Mouse (Mus musculus): ENCODE measurements around the gene Cux2. TPM values are rescaled to one million over a fixed set of nuclear protein-coding genes. Genes with fewer than 3 reads are reported as not detected.
A peak's percentile ranks its signal among the peaks of the same experiment; 100 is the strongest.

The Cux2 gene
- total RNA-seq, 2 experiments from 2014 or later = 187 to 216 TPM

DNA sequence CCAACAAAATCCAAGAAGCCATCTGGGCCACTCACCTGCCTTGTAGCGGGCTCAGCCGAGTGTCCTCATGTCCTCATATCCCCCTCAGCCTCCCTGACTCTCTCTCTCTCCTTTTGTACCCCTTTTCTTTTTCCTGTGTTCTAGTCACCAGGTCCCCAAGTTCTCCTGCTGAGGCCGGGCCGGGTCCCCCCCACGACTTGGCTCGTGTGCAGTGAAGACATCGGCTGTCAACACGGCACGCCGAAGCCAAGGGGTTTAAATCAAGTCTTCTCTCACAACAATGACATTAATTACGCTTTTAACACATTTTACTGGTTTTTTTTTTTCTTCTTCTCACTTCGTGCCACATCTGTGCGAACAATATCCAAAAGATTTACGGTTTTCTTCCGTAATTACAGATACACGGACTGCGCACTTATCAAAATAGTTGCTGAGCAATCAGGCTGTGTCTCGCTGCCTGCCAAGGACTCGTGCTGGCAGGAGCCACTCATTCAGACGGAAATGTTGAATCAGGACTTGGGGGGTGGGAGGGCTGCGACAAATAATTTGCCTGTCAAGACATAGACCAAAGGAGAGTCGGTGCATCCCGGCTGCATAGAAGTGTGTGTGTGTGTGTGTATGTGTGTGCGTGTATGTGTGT, 154.7 kb downstream of the Cux2 start:
- no peak for DNase-seq (ENCODE audit: low spot score in 2 of 2)
- intact Hi-C loops (cut with DNase I) = loop anchor here (5.0 kb wide), 1 partner anchor 47 kb away; no protein-coding TSS in a partner anchor

DNA sequence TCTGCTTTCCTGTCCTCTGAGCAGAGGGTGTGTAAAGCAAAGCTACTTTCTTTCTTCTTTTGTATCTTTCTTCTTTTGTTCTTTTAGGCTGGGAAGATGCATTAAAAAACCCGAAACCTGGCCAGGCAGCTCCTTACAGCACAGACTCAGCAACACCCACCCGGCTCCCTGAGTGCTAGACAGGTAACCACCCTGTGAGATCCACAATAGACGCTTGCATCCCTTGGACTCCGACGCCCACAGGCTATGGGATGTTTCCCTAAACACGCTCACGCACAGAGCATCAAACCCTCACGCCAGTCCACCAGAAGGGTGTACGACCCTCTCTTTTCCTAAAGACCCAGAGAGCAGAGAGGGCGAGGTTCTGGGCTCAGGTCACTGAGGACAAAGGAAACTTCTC, 155.3 kb downstream of the Cux2 start:
- intact Hi-C loops (cut with DNase I) = loop anchor here (5.0 kb wide), 3 partner anchors 33 to 193 kb away; no protein-coding TSS in a partner anchor
- no peak for DNase-seq (ENCODE audit: low spot score in 2 of 2)

DNA sequence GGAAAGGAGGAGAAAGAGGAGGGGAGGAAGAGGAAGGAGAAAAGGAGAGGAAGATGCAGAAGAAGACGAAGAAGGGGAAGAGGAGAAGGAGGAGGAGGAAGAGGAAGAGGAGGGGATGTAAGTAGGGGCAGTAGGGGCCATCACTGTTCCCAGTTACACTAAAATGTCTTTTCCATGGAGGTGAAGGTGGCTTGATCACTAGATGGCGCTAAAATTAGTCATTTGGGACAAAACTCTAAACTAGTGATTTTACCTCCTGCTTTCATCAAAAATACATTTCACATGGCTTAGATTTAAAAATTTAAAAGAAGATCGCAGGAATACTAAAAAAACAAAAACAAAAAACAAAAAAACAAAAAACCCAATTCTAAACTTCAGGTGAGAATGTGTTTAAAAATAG, 156.3 kb downstream of the Cux2 start:
- intact Hi-C loops (cut with DNase I) = loop anchor here (5.0 kb wide), 2 partner anchors 34 to 194 kb away; no protein-coding TSS in a partner anchor

DNA sequence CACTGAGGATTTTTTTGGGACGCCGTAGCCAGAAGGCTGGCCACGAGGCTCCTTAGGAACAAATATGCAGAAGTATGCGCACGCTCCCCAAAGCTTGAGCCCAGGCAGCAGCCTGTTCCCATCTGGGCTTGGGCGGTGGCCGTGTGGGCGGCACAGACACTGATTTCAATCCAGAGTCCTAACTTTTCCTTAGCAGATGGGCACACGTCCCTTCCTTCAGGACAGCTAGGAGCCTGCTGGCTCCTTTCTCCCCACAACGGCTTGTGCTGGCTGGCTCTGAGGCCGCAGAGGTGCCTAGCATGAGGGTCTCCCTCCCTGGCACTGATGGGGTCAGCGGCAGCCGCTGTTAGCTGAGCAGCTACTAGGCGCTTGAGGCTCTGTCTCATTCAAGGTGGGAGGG, 157.6 kb downstream of the Cux2 start:
- intact Hi-C loops (cut with DNase I) = loop anchor here (5.0 kb wide), 2 partner anchors 35 to 195 kb away; no protein-coding TSS in a partner anchor
- DNase-seq (ENCODE audit: low spot score in 2 of 2) = peak; percentile 86 to 88

More for the DNA sequence above, 156.3 kb downstream of the Cux2 start:
- DNase-seq (ENCODE audit: low spot score in 2 of 2) = no peak

DNA sequence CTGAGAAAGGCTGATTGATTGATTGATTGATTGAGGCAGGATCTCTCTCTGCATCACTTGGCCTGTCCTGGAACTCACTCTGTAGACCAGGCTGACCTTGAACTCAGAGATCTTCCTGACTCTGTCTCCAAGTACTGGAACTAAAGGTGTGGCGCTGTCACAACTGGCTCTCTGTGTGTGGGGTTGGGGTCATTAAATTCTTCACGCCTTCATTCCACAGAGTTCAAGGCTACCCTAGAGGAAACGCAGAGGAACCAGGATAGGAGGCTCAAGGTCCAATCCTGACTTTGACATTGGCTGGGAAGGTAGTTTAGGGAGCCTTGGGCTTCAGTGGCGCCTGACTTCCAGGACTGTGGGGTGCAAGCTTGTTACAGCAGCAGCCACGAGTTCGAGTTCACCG, 159.0 kb downstream of the Cux2 start:
- DNase-seq (ENCODE audit: low spot score in 2 of 2) = no peak
- intact Hi-C loops (cut with DNase I) = loop anchor here (5.0 kb wide), 2 partner anchors 36 to 196 kb away; no protein-coding TSS in a partner anchor

DNA sequence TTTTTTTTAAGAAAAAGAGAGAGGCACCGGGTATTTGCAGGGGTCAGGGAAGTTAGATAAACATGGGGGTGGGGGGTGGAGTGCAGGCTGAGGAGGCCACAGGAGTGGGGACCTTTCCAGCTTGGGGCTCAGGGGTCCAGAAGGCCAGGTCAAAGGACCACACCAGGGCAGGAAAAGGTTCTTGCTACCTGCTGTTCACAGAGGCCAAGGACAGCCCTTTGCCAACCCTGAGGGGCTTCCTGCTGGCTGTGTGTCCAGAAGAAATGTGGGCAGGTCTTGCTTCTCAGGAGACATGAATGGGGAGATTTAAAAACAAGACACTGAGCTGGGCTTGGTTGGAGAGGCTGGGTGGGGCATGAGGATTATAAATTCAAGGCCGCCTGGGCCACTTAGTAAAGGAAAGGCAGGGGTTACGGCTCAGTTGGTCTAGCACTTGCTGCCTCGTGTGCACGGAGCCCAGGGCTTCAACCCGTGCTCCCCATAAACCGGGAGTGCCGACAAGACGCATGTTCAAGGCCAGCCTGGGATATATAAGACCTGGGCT, 160.0 kb downstream of the Cux2 start:
- DNase-seq (ENCODE audit: low spot score in 2 of 2) = no peak
- intact Hi-C loops (cut with DNase I) = loop anchor here (5.0 kb wide), 3 partner anchors 37 to 197 kb away; no protein-coding TSS in a partner anchor

DNA sequence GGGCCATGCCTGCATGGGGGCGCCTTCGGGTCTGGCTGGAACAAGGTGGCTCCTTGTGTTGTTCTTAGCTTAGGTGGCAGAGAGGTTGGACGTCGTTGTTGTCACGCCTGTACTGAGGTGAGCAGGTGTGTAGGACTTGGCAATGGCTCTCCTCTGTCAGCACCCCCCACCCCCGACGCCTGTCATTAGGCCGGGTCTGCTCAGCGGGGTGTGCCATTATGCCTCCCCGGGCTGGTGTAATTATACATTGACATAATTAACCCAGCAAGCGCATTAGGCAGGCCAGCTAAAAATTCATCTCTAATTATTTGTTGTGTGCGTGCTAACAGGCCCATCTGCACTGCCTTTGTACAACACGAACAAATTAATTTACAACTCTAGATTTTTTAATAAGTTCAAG, 160.5 kb downstream of the Cux2 start:
- no peak for DNase-seq (ENCODE audit: low spot score in 2 of 2)
- intact Hi-C loops (cut with DNase I) = loop anchor here (5.0 kb wide), 1 partner anchor 158 kb away; no protein-coding TSS in a partner anchor

DNA sequence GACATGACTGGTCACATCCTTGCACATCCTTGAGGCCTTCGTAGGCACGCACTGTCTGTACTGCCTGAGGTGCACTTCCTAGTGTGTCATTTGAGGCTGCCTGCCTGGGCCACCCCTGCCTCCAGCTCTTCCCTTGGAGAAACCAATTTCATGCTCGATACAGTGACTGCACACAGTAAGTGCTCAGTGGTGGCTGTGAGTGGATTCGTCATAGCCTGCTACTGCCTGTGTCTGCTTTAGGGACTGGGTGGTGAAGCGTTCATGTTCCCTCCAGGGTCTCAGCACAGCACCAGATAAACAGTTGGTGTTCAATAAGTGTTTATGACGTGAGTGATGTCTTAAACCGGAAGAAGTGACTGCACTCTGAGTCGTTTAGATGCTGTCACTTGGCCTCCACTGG, 166.5 kb downstream of the Cux2 start:
- DNase-seq (ENCODE audit: low spot score in 2 of 2) = no peak
- intact Hi-C loops (cut with DNase I) = no loop called here

DNA sequence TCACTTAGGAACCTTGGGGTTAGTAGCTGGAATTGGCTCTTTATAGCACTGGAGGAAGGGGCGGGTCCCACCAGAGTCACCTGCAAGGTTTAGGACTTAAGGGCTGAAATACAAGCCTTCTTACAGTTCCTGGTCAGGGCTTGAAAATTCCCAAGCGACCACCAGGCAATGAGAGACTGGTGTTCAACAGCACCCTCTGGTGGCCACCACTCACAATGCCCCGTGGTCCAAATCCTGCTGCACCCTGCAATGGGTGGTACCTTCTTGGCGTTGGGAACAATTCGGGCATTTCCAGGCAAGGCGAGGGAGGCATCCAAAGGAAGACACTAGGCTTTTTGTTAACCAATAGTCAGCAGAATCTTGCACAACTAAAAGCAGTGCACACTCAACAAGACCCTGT, 170.7 kb downstream of the Cux2 start:
- intact Hi-C loops (cut with DNase I) = no loop called here
- DNase-seq (ENCODE audit: low spot score in 2 of 2) = no peak

DNA sequence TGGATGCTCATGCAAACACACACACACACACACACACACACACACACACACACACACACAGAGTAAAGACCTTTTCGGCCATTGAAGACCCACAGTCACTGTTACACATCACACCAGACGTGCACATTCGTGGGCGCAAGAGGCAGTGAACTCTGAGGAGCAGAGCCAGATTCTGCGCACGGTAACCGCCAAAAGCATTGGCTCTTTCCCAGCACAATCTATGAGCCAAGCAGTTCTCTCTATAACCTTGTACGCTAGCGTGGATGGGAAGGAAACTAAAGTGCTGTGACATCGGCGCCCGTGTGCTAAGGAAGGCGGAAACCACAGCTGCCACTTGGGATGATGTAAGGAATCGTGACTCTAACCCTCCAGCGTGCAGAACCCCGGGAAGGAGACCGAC, 171.2 kb downstream of the Cux2 start:
- no peak for DNase-seq (ENCODE audit: low spot score in 2 of 2)
- intact Hi-C loops (cut with DNase I) = no loop called here

DNA sequence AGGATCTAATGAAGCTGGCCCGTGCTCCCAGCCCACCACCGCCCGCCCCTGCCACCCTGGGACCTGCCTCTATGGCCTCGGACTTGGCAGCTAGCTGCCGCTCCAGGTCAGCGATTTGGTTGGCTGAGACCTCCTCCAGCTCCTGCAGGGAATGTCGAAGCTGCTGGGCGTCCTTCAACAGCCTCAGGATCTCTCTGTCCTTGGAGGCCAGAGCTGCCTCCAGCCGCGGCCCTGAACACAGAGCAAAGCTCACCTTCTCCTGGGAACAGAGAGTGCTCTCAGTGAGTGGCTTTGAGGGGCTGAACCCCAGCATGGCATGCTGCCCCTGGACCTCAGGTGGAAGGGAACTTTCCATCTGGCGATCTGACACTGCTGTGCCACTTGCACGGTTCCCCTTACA, 173.0 kb downstream of the Cux2 start:
- intact Hi-C loops (cut with DNase I) = no loop called here
- no peak for DNase-seq (ENCODE audit: low spot score in 2 of 2)

DNA sequence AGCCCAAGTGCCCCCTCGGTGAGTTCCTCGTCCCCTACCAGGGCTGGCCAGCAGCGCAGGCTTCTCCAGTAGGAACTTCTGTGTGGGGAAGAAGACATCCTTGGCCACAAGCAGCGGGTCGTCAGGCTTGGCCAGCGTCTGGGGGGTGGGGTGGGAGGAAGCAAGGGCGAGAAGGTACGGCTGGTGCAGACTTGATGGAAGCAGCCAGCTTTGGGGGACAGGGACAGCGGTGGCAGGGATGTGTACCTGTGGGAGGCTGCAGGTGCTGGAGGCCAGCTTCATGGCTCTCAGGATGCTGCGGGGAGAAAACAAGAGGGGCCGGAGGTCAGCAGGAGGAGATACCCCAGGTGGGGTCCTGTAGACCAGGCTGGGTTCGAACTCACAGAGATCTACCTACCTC, 174.9 kb downstream of the Cux2 start:
- no peak for DNase-seq (ENCODE audit: low spot score in 2 of 2)
- intact Hi-C loops (cut with DNase I) = no loop called here

DNA sequence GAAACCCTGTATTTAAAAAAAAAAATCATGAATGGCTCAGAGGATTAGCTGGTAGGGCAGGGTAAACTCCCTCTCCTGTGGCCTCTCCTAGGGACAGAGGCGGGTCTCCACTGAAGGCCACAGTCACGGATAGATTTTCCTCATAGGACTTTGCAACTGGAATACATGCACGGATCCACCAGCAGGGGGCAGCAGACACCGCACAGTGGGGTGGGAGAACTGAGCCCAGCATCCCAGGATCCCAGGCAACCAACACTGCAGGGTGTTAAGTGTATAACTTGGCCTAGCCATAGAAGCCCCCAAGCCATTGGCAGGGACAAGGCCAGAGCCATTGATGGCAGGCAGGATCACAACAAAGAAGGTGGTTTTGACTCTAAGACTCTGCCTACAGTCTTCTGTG, 177.7 kb downstream of the Cux2 start:
- peak; percentile 77 to 78 for DNase-seq (ENCODE audit: low spot score in 2 of 2)
- intact Hi-C loops (cut with DNase I) = loop anchor here (1.0 kb wide), 1 partner anchor 217 kb away; no protein-coding TSS in a partner anchor

DNA sequence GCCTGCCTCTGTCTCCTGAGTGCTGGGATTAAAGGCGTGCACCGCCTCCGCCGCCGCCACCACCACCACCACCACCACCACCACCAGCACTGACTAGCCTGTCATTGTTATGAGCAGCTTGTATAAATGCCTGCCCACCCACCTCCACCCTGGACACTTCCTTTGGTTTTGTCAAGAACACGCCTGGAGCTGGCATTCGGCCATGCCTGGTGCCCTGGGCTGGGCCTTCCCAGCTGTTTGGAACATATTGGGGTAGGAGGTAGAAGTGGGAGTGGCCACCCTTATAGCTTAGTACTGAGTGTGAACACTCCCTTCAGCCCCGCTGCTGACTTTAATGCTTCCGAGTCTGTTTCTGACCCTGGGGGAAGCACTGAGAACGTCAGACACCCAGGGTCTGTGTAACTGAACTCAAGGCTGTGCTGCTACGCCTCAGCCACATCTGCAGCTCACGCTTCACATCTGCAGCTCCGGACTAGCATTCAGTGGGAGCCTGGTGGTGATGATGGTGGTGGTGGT, 178.3 kb downstream of the Cux2 start:
- no peak for DNase-seq (ENCODE audit: low spot score in 2 of 2)
- intact Hi-C loops (cut with DNase I) = loop anchor here (1.0 kb wide), 1 partner anchor 218 kb away; no protein-coding TSS in a partner anchor

DNA sequence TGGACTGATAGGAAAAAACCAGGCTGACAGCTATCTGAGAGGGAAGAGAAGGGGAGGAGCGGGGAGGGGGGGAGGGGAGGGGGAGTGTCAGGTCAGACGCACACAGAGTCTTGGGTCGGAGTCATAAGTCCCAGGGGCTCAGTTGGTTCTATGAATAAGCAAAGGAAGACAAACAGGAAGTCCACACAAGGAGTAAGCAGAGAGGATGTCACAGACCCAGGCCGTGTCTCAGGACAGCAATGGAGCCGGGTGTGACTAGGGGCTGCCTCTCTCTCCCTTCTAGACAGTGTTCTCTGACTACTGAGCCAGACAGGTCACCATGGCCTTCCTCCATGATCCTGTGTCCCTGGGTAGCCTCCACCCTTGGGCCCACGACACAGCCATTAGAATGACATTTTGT, 179.1 kb downstream of the Cux2 start:
- intact Hi-C loops (cut with DNase I) = no loop called here
- no peak for DNase-seq (ENCODE audit: low spot score in 2 of 2)

DNA sequence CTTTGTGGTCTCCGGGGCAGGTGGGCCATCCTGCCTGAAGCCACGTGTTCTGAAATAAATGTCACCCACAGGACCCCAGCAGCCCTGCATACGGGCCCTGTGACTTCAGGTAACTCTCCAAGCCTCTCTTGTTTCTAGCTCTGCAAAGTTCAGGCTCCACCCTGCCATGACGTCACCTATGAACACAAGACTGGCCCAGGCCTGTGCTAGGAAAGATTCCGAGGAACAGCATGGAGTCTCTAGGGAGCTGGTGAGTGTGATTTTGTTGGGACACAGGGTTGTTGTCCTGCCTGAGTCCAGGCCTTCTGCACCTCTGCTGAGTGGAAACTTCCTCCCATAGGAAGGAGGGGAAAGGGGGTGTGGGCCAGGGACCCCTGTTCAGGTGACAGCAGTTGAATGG, 181.9 kb downstream of the Cux2 start:
- no peak for DNase-seq (ENCODE audit: low spot score in 2 of 2)
- intact Hi-C loops (cut with DNase I) = no loop called here

DNA sequence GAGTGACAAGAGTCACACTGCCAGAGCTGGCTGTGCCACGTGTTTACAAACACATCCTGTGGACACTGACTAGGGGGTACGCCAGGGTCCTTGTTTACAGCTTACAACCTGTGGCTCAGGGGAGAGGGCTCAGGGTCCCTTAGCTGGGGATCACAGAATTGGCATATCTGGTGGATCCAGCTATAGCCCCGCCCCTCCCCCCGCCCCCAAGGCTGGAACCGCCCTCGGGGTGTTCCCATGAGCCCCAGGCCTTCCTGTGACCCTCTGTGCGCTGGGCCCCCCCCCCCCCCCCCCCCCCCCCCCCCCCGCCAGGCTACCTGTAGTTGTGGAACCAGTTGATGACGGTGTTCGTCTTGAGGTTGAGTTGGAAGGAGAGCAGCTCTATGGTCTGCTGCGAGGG, 185.6 kb downstream of the Cux2 start:
- DNase-seq (ENCODE audit: low spot score in 2 of 2) = no peak
- intact Hi-C loops (cut with DNase I) = no loop called here

DNA sequence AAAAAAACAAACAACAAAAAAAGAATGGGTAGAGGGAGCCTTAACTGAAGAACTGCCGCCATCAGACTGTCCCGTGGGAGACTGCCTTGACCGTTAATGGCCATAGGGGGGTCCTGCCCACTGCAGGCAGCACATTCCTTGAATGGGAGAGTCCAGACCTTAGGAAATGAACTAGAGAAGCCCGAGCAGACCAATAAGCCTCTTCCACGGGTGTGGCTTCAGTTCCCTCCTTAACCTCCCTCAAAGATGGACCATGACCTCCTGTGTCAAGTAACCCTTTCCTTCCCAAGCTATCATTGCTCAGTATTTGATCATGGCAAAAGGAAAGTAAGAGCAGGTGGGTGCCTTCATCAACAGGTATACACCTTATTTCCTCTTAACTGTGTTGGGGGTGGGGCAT, 187.9 kb downstream of the Cux2 start:
- intact Hi-C loops (cut with DNase I) = no loop called here
- DNase-seq (ENCODE audit: low spot score in 2 of 2) = no peak

DNA sequence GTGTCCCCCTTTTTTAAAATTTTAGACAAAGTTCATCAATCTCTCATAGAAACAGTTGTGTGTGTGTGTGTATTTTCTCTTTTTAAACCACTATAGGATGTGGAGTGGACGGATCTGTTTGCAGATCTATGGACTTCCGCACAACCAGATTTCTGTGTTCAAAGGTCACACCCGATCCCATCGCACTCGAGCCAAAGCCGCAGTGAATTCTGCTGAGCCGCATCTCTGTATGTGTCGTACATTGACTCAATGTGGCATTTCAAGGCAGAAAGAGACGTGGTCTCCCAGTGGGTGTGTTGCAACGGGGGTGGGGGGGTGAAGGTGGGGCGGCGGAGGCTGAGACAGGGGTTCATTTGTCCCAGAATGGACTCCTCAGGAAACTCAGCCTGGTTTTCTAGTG, 191.5 kb downstream of the Cux2 start:
- no peak for DNase-seq (ENCODE audit: low spot score in 2 of 2)
- intact Hi-C loops (cut with DNase I) = no loop called here

DNA sequence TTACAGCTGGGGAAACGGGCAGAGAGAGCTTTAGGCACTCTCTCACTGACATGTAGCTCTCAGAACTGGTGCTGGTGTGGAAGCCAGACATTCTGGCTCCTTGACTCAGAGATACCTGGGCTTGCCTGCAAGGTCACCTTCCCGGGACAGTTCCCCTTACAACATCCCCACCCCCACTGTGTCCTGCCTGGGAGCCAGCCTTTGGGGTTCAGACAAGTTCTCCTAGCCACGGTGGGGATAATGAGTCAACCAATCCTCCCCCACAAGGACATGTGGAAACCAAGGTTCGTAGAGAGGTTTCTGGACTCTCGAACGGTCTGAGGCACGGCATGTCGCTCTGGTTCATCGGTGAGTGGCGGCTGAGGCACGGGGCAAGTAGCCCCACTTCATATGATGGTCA, 193.2 kb downstream of the Cux2 start:
- intact Hi-C loops (cut with DNase I) = no loop called here
- no peak for DNase-seq (ENCODE audit: low spot score in 2 of 2)

DNA sequence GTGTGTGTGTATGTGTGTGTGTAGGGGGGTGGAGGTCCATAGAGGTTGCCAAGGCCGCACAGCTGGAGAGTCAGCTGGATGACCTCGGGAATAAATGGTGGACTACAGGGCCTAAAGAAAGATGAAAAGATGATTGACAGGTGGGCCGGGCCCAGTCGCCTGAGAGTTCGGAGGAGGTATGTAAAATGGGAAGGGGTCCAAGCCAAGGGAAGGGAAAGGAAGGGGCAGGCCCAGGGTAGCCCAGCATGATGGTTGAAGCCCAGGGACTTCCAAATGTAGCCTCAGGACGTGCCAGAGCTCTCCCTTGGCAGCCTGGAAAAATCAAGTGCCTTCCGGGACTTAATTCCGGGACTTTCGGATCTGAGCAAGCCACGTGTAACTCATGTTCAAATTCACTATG, 195.1 kb downstream of the Cux2 start:
- intact Hi-C loops (cut with DNase I) = no loop called here

More for the DNA sequence above, 195.1 kb downstream of the Cux2 start:
- DNase-seq (ENCODE audit: low spot score in 2 of 2) = no peak
